Mouse (Mus musculus) cortical plate, adult 2 months (tissue): ENCODE results near the gene Dohh.

Source experiments
- CTCF ChIP-seq: fragments of 200-500 bp; IDR thresholded peaks from 2 replicates; pipeline ENCODE4 v1.5.1; 2011; ENCODE audit warnings: mild to moderate bottlenecking, control low read depth, low read length; ENCODE audit not compliant: insufficient read depth; ENCODE audit errors: extremely low read depth
- POLR2A ChIP-seq: fragments of 200-500 bp; IDR thresholded peaks from 2 replicates; pipeline ENCODE4 v1.6.1; 2011; ENCODE audit warnings: mild to moderate bottlenecking, low read length, control low read depth; ENCODE audit not compliant: insufficient read depth; ENCODE audit errors: extremely low read depth

GRCm38 (mm10) chr10:81358209-81358608, 26.0 kb upstream of the Dohh start:
- TF ChIP-seq POLR2A (no peak), CTCF (no peak)
